Mouse (Mus musculus) hindbrain, embryonic 13.5 days (tissue): ENCODE measurements at regions not wholly inside any gene's neighbourhood (a gene's known extent, or its start where the extent isn't known, plus 50 kb on each side); places are given as distances from the start of the nearest gene placed in this dataset.

Experiments used
- ATAC-seq: fragments of 200-750 bp; cut with Nextera tagmentation; 2 replicates; pipeline ENCODE4 v1.8.0; 2017; ENCODE audit warnings: moderate TSS enrichment; ENCODE audit not compliant: low FRiP score
- H3K27ac ChIP-seq: fragments of 300-500 bp; sonication (generic); 2 replicates; pipeline ENCODE4 v1.5.1; 2015; ENCODE audit warnings: inconsistent platforms, mild to moderate bottlenecking, moderate library complexity
- H3K27me3 ChIP-seq: fragments of 300-500 bp; sonication (generic); 2 replicates; pipeline ENCODE4 v1.6.1; 2015; ENCODE audit warnings: mild to moderate bottlenecking, inconsistent platforms
- H3K36me3 ChIP-seq: fragments of 300-500 bp; sonication (generic); 2 replicates; pipeline ENCODE4 v1.6.1; 2015; ENCODE audit warnings: mild to moderate bottlenecking, inconsistent platforms
- H3K4me1 ChIP-seq: fragments of 300-500 bp; sonication (generic); replicated peaks from 2 replicates; pipeline ENCODE4 v1.6.1; 2015; ENCODE audit warnings: inconsistent platforms
- H3K4me2 ChIP-seq: fragments of 300-500 bp; sonication (generic); 2 replicates; pipeline ENCODE4 v1.6.1; 2015; ENCODE audit warnings: inconsistent platforms, mild to moderate bottlenecking, moderate library complexity
- H3K4me3 ChIP-seq: fragments of 300-500 bp; sonication (generic); 2 replicates; pipeline ENCODE4 v1.5.1; 2015; ENCODE audit warnings: mild to moderate bottlenecking, inconsistent platforms
- H3K9ac ChIP-seq: fragments of 300-500 bp; sonication (generic); 2 replicates; pipeline ENCODE4 v1.6.1; 2015; ENCODE audit warnings: mild to moderate bottlenecking, inconsistent platforms
- H3K9me3 ChIP-seq: fragments of 300-500 bp; sonication (generic); 2 replicates; pipeline ENCODE4 v1.6.1; 2016; ENCODE audit warnings: inconsistent platforms
- WGBS: fragments of 180-500 bp; shearing (Covaris S2); methylation state at CpG from one replicate; pipeline ENCODE4 v1.1.7; 2015; 5-methylcytosine and 5-hydroxymethylcytosine counted together

DNA sequence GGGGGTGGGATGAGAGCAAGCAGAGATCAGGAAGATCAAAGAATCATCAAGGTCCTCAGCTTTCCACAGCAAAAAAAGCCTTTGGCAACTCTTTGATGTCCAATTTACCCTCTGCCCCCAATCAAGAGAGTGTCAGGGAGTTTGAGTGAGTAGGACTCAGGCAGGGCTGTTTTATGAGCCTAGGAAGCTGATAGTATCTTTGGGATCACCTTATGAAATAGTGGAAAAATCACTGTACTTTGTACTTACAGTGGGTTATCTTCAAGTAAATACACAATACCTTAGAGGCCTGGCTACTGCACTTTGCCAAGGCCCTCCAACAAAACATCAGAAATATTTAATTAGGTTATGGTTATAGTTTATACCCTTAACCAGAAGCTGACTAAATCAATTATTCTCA is 1085.4 kb downstream of the Slc22a22 start:
- no peak for ATAC-seq
- Histone ChIP-seq H3K9ac (no peak overlapping the region), H3K4me3 (no peak overlapping the region), H3K4me2 (no peak overlapping the region), H3K4me1 (no peaks in the 10 kb centered on the region), H3K27me3 (no peaks in the 10 kb centered on the region), H3K36me3 (no peaks in the 10 kb centered on the region), H3K27ac (no peak overlapping the region), H3K9me3 (no peaks in the 10 kb centered on the region)

DNA sequence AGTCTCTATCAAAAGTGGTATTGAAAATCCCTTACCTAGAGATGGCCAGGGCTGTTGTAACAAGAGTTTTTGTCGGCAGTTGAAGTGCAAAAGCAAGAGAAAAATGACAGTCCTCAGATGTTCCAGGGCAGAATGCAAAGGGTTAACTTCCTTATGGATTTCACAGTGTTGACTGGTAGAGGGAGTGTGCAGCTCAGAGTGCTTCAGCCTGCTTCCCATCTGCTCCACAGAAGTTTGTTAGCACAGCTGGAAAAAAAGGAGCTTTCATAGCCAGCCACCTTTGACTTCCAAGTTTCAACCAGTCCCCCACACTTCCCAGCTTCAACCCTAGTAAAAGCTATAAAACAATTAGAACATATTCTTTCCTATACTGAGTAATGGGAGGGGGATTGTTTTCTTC is 1098.9 kb downstream of the Slc22a22 start:
- no peak for ATAC-seq
- H3K4me1 ChIP-seq, result no peaks in the 10 kb centered on the region
- no peak overlapping the region for H3K4me2 ChIP-seq
- H3K27ac ChIP-seq, result no peak overlapping the region
- no peak overlapping the region for H3K9ac ChIP-seq
- no peak overlapping the region for H3K4me3 ChIP-seq
- H3K9me3 ChIP-seq, result no peaks in the 10 kb centered on the region
- no peaks in the 10 kb centered on the region for H3K36me3 ChIP-seq
- H3K27me3 ChIP-seq, result no peaks in the 10 kb centered on the region
- 79% methylated on average over 1 of the region's 1 CpGs for WGBS

DNA sequence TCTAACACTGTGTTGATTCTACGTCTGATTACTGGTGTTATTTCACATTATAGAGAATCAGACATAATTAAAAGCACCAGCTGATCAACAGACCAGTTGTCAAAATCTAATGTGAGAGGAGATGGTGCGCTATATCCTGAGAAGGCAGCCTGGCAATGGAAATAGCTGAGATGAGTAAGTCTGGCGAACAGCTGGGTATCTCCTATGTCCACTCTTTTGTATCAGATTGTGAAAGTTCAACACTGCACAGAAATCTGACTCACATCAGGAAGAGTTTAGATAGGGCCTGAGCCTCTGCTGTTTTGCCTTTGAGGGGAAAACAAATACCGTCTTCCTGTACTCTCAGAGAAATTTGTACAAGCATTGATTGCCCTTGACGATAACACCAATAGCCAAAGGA is 1126.5 kb downstream of the Slc22a22 start:
- Histone ChIP-seq H3K4me2 (no peak overlapping the region), H3K9ac (no peak overlapping the region), H3K27me3 (no peaks in the 10 kb centered on the region), H3K4me1 (no peaks in the 10 kb centered on the region), H3K4me3 (no peak overlapping the region), H3K9me3 (no peaks in the 10 kb centered on the region), H3K36me3 (no peaks in the 10 kb centered on the region), H3K27ac (no peak overlapping the region)
- no peak for ATAC-seq
- 84% methylated on average over 5 of the region's 5 CpGs for WGBS

DNA sequence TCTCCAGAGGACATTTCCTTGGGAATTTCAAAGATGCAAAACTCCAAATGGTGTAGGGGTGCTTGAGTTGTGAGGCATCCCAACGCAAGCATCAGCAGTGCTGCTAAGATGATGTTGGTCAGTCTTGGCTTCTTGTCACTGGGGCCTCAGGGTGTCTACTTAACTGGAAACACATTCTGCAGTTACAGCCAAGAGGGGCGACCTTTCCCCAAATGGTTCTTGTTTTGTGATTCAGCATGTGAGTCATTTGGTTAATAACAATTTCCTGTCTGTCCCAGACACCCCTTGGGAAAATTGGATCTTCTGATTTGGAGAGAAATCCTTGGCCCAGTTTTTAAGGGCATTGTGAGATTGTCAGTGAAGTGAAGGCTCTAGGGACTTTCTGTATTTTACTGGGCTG is 1131.3 kb downstream of the Slc22a22 start:
- H3K9me3 ChIP-seq, result no peaks in the 10 kb centered on the region
- H3K4me3 ChIP-seq, result no peak overlapping the region
- H3K27ac ChIP-seq, result no peak overlapping the region
- H3K9ac ChIP-seq, result no peak overlapping the region
- H3K4me2 ChIP-seq, result no peak overlapping the region
- ATAC-seq, result no peak
- H3K27me3 ChIP-seq, result no peaks in the 10 kb centered on the region
- 70% methylated on average over 2 of the region's 2 CpGs for WGBS
- H3K36me3 ChIP-seq, result no peaks in the 10 kb centered on the region
- no peaks in the 10 kb centered on the region for H3K4me1 ChIP-seq

DNA sequence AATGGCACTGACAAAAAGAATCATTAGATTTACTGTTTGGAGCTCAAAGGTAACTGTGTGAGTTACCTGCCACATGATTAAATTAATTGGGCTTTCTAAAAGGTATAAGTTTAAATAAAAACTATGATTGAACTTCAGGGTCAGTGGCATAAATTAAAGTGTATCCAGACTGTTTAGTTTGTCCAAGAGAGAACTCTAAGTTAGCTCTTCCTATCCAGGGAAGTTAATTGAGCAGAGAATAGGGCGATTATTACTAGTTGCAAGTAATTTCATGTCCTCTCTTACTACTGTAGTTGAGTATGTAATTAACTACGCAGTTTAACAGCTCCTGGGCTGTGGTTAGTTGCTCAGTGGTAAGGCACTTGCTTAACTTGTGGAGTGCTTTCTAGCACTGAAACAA is 1132.5 kb downstream of the Slc22a22 start:
- Histone ChIP-seq H3K27me3 (no peaks in the 10 kb centered on the region), H3K27ac (no peak overlapping the region), H3K4me1 (no peaks in the 10 kb centered on the region), H3K9me3 (no peaks in the 10 kb centered on the region), H3K9ac (no peak overlapping the region), H3K4me2 (no peak overlapping the region), H3K4me3 (no peak overlapping the region), H3K36me3 (no peaks in the 10 kb centered on the region)
- ATAC-seq, result no peak
- WGBS, result 88% methylated on average over 2 of the region's 2 CpGs

DNA sequence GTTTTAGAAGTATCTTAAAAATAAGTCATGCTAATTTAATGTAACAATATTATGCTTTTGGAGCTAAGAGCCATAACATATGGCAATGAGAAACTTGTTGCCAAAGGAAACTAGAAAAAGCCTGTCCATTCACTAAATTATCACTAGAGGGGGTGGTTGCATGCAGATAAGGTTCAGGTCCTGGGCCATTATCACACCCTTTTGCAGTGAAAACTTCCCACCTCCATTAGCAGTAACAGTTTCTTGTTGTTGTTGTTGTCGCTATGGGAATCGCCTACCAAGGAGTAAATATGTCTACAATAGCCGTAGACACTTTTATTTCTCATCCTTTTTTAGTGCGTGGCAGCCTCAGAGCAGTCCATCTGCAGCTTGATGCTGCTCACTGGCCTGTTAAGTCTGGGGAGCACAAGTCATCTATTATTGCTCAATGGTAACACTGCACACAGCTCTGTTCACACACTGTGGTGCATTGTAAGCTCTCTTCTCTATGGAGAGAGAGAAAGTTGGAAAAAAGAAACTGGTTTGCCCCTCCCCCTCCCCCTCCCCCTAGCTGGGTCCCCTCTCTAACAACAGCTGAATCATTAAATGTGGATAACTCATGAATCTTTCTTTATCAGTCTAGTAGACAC is 1133.0 kb downstream of the Slc22a22 start:
- WGBS, result 23% methylated on average over 4 of the region's 4 CpGs
- ATAC-seq, result peak; percentile 91

DNA sequence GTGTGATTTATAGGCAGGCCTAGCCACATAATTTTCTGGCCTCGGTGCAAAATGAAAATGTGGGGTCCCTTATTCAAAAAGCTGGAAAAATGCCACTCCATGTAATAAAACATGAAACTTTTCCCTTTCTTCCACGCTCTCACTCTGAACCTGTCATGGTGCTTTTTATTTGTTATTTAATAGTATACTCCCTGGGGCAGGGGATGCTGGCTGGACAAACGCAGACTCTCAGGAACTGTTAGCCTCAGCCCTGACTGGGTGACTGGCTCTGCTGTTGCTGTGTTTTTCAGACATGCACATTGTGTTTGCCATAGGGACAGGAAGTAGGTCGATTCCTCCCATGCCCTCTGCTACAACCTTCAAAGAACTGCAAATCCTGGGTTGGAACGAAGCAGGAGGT is 1139.5 kb downstream of the Slc22a22 start:
- Histone ChIP-seq H3K4me3 (no peak overlapping the region), H3K9me3 (no peaks in the 10 kb centered on the region), H3K36me3 (no peaks in the 10 kb centered on the region), H3K4me2 (no peak overlapping the region), H3K27me3 (no peaks in the 10 kb centered on the region), H3K27ac (no peak overlapping the region), H3K9ac (no peak overlapping the region), H3K4me1 (no peaks in the 10 kb centered on the region)
- 59% methylated on average over 5 of the region's 5 CpGs for WGBS
- ATAC-seq, result no peak

More for the DNA sequence above, 1133.0 kb downstream of the Slc22a22 start:
- Histone ChIP-seq H3K9me3 (no peaks in the 10 kb centered on the region), H3K9ac (no peak overlapping the region), H3K4me3 (no peak overlapping the region), H3K4me2 (no peak overlapping the region), H3K36me3 (no peaks in the 10 kb centered on the region), H3K27ac (no peak overlapping the region), H3K27me3 (no peaks in the 10 kb centered on the region), H3K4me1 (no peaks in the 10 kb centered on the region)

DNA sequence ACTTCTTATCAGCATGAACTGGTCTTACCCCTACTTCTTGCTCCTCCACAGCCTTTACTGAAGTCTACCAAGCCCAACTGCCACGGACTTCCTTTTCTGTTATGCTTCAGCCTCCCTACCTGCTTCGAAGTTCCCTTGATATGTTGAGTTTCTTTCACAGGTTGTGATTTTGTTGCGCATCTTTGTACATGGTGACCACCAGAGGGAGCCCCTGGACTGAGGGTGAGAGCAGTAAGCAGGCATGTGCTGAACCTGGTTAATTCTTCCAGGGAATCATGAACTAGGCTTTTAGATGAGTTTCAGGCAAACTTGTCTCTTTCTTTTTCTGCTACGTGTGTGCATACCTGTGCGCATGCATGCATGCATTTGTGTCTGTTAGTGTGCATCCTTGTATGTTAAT is 1141.0 kb downstream of the Slc22a22 start:
- 39% methylated on average over 5 of the region's 5 CpGs for WGBS
- H3K27me3 ChIP-seq, result no peaks in the 10 kb centered on the region
- H3K9me3 ChIP-seq, result no peaks in the 10 kb centered on the region
- H3K4me2 ChIP-seq, result no peak overlapping the region
- H3K9ac ChIP-seq, result no peak overlapping the region
- H3K4me3 ChIP-seq, result no peak overlapping the region
- H3K36me3 ChIP-seq, result no peaks in the 10 kb centered on the region
- 0 out of 2 replicates have a peak, but pooled peaks have one; percentile 36 for ATAC-seq
- no peak overlapping the region for H3K27ac ChIP-seq
- no peaks in the 10 kb centered on the region for H3K4me1 ChIP-seq

DNA sequence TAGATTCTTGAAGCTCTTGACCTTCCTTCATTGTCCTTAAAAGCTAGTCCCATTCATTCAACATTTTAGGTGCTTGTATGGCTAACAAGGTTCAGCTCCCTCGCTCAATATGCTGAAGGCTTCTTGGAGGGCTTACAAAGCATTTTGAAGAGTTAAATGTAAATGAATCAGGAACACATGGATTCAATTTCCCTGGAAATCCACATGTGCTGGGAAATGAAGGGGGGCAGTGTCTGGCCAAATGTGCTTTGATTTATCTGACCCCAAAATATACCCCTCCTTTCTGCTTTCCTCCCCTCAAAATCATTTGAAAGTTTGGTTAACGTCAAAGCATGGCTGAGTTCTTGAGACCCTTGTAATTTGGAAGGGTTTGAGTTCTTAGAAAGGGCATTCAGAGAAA is 1142.4 kb downstream of the Slc22a22 start:
- WGBS, result 65% methylated on average over 2 of the region's 2 CpGs
- Histone ChIP-seq H3K27ac (no peak overlapping the region), H3K4me3 (no peak overlapping the region), H3K27me3 (no peaks in the 10 kb centered on the region), H3K4me2 (no peak overlapping the region), H3K9me3 (no peaks in the 10 kb centered on the region), H3K9ac (no peak overlapping the region), H3K4me1 (no peaks in the 10 kb centered on the region), H3K36me3 (no peaks in the 10 kb centered on the region)
- ATAC-seq, result no peak

DNA sequence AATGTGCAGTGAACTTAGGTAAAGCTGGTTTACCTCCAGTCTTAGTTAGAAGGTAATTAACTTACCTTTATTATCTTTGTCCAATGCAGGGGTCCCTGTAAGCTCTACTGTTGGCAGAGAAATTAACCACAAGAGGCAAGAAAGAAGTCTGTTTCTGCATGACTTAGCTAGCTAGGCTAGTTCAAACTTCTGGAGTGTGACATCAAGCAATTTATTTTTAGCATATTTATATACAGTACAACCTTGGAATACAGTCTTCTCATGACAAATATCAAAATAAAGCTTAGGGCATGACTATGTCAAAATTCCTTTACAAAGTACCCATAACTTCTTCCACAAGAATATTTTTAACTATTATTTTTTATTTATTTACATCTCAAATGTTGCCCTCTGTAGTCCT is 1156.9 kb downstream of the Slc22a22 start:
- Histone ChIP-seq H3K36me3 (no peaks in the 10 kb centered on the region), H3K27me3 (no peaks in the 10 kb centered on the region), H3K4me2 (no peak overlapping the region), H3K27ac (no peak overlapping the region), H3K9ac (no peak overlapping the region), H3K9me3 (no peaks in the 10 kb centered on the region), H3K4me3 (no peak overlapping the region), H3K4me1 (no peaks in the 10 kb centered on the region)
- ATAC-seq, result no peak

DNA sequence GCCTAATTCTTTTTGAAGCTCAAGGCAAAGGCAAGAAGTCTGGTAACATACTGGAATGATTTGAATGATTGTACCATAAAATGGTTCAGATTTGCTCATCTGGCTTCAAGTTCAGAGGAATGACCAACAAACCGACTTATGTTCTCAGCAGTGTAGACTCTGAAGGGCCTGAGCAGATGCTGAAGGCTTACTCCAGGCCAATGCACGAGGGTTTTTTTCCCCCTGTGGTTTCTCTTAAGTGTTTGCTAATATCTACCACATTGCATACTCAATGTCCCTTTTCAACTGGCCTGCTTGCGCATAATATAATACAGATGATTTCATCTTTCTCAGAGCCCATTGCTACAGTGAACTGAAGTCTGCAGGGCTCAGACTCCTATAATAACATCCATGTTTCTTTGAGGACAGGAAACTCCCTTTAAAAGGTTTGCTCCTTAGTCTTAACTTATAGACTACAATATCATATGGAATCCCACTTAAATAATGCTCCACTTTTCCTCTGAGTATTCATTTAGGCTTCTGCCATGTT is 1182.5 kb downstream of the Slc22a22 start:
- Histone ChIP-seq H3K27me3 (no peaks in the 10 kb centered on the region), H3K27ac (no peak overlapping the region), H3K9me3 (no peaks in the 10 kb centered on the region), H3K4me3 (no peak overlapping the region), H3K36me3 (no peaks in the 10 kb centered on the region), H3K4me2 (no peak overlapping the region), H3K9ac (no peak overlapping the region), H3K4me1 (no peaks in the 10 kb centered on the region)
- 82% methylated on average over 3 of the region's 3 CpGs for WGBS
- ATAC-seq, result no peak

DNA sequence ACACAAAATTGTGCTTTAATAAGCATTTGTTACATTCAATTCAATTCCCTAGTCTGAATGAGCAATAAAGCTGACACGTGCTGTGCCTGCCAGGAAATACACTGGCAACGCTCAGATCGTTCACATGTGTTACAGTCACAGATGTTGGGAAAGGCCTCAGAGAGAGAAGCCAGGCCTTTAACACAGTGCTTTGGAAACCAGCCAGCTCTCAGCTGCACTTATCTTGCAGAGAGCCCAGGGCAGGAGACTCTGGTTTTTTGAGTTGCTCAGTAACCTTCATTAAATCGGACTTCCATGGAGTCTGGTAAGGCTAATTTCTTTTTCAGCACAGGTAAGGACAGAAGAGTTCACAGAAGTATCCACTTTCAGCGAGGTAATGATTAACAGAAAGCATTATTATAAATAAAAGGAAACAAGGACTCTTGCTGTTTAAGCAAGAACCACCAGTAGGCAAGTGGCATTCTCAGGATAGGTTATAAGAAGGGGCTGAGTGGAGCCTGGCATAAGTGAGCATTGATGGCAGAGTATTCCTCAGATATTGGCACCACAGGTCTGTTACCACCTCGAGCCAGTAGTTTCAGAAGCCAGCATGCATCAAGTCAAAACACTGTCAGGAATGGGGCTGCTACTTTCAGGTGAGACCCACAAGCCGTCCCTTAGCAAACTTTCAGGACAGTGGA is 1198.7 kb downstream of the Slc22a22 start:
- no peaks in the 10 kb centered on the region for H3K36me3 ChIP-seq
- H3K4me2 ChIP-seq, result no peak overlapping the region
- H3K4me3 ChIP-seq, result no peak overlapping the region
- H3K4me1 ChIP-seq, result peaks cover 13% of the 10 kb centered on the region
- H3K9me3 ChIP-seq, result no peaks in the 10 kb centered on the region
- H3K27ac ChIP-seq, result peak overlapping the region; percentile 42
- ATAC-seq, result peak; percentile 96
- 42% methylated on average over 7 of the region's 7 CpGs for WGBS
- H3K27me3 ChIP-seq, result no peaks in the 10 kb centered on the region
- H3K9ac ChIP-seq, result no peak overlapping the region

DNA sequence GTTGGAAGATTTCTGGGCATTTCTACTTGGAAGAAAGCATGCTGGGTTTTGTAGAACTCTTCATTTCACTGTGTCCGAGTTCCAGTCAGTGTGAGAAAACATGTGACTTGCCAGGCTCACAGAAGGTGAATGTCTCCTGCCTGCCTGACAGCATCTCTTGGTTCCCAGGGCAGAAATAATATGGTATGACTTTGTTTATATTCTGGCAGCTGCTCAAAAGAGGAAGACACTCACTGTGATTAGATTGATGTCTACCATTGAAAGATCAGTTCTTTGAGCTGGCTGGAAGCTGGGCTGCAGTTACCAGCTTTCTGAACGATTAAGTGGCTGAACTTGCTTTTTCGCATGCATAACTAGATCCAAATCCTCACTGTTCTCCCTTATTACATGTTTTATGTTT is 1199.4 kb downstream of the Slc22a22 start:
- no peak overlapping the region for H3K9ac ChIP-seq
- 36% methylated on average over 3 of the region's 3 CpGs for WGBS
- H3K9me3 ChIP-seq, result no peaks in the 10 kb centered on the region
- no peaks in the 10 kb centered on the region for H3K36me3 ChIP-seq
- no peak overlapping the region for H3K4me2 ChIP-seq
- H3K27ac ChIP-seq, result peak overlapping the region; percentile 61; the same call in 1 of the 2 replicates
- no peak overlapping the region for H3K4me3 ChIP-seq
- ATAC-seq, result peak; percentile 82
- H3K4me1 ChIP-seq, result peaks cover 13% of the 10 kb centered on the region
- H3K27me3 ChIP-seq, result no peaks in the 10 kb centered on the region
